Mouse (Mus musculus) left cerebral cortex, adult 2 months (tissue): ENCODE data around the gene Fgfr2. TPM values are rescaled to one million over a fixed set of nuclear protein-coding genes. Genes with fewer than 3 reads are reported as not detected.

Experiments
- DNase-seq, 2 experiments: peaks; one replicate each; pipeline ENCODE4 v3.0.0; 2021 to 2022; ENCODE audit warnings: low spot score in 2 of 2, mixed read lengths in 1 of 2; ENCODE audit errors: extremely low spot score in 1 of 2
- H3K27ac ChIP-seq: fragments of 200-600 bp; 2 replicates; pipeline ENCODE4 v1.8.1; 2022
- H3K4me3 ChIP-seq: fragments of 200-600 bp; 2 replicates; pipeline ENCODE4 v1.8.1; 2022
- CTCF ChIP-seq: fragments of 200-600 bp; IDR thresholded peaks from 2 replicates; pipeline ENCODE4 v1.8.1; 2022; ENCODE audit warnings: antibody characterized with exemption, mild to moderate bottlenecking, moderate library complexity
- intact Hi-C: fragments of 180-260 bp; cut with DNase I; formaldehyde crosslinking; loops from one replicate; pipeline ENCODE4 v1.15.1; 2025
- total RNA-seq, 2 experiments: library from RNA; stranded (reverse); gene quantifications; 2 replicates each; pipeline ENCODE4 v1.2.3; 2021

Fgfr2 gene
- total RNA-seq, 2 experiments from 2014 or later: 47.3 to 47.4 TPM

- DNase-seq: no peak
- Histone ChIP-seq H3K27ac (no peak overlapping the region), H3K4me3 (no peak overlapping the region)
- TF ChIP-seq CTCF: no peak
- intact Hi-C loops: no loop called here
Measured at GRCm38 (mm10) chr7:130854684-130855292, 2268.4 kb downstream of the Fgfr2 start.

- DNase-seq: no peak
- H3K27ac ChIP-seq: no peak overlapping the region
- intact Hi-C loops: no loop called here
- no peak overlapping the region for H3K4me3 ChIP-seq
- no peak for TF ChIP-seq CTCF
Measured at GRCm38 (mm10) chr7:130847164-130847718, 2275.9 kb downstream of the Fgfr2 start.

DNA sequence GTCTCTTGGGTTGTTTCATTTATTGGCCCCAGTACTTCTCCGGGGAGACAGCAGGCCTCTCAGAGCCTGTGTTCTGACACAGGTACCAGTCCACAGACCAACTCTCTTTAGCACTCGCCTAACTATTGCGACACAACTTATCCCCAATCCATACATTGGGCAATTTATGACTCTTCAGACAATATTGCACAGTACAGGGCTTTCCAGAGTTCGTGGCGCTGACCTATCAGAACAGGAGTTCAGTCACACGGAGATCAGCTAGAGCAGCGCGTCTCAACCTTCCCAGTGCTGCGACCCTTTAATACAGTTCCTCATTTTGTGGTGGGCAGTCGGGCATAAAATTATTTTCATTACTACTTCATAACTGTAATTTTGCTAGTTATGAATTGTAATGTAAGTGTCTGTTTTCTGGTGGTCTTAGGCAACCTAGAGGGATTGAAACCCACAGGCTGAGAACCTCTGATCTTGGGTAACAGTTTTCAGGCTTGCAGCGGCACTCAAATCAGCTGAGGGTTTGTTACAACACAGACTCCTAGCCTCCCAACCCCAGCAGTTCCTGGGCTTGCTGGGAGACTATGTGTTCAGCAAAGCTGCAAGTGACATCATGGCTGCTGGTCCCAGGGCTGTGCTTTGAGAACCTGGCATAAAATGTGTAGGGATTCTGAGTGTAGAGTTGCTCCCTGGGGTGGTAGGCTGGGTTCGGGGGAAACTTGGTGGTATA is 2283.6 kb downstream of the Fgfr2 start:
- TF ChIP-seq CTCF: no peak
- intact Hi-C loops: no loop called here
- H3K27ac ChIP-seq: no peak overlapping the region
- DNase-seq: no peak
- H3K4me3 ChIP-seq: no peak overlapping the region

DNA sequence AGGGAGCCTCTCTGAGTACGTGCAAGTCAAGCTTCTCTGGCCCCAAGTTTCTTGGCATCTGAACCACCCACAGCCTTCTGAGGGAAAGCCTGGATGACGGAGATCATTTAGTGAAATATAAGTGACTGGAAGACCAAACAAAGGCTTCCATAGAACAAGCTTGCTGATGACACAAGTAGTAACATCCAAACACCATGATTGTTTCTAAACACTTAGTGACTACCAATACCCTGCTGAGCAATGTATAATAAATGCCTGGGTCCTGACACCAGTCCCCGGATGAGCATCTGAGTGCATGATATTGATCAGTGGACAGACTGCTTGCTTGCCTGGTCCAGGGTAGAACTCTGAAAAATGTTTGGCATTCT is 2284.5 kb downstream of the Fgfr2 start:
- Histone ChIP-seq H3K27ac (no peak overlapping the region), H3K4me3 (no peak overlapping the region)
- no peak for TF ChIP-seq CTCF
- no peak for DNase-seq
- intact Hi-C loops: no loop called here

GRCm38 (mm10) chr7:130837941-130838657 is 2285.1 kb downstream of the Fgfr2 start:
- intact Hi-C loops: no loop called here
- no peak overlapping the region for H3K4me3 ChIP-seq
- no peak for TF ChIP-seq CTCF
- DNase-seq: no peak
- H3K27ac ChIP-seq: no peak overlapping the region

DNA sequence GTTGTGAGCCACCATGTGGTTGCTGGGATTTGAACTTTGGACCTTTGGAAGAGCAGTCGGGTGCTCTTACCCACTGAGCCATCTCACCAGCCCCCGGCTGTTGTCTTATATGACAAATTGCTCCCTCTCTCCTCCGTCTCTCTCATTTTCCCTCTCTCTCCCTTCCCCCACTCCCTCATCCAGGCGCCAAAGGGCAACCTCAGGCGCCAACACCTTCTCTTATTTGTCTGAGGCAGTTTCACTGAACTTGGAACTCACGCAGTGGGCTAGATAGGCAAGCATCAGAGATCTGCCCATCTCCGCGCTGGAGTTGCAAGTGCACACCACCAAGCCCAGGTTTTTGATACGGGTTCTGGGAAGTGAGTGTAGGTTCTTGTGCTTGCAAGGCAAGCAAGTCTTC is 2287.1 kb downstream of the Fgfr2 start:
- intact Hi-C loops: no loop called here
- Histone ChIP-seq H3K27ac (no peak overlapping the region), H3K4me3 (no peak overlapping the region)
- TF ChIP-seq CTCF: no peak
- no peak for DNase-seq

DNA sequence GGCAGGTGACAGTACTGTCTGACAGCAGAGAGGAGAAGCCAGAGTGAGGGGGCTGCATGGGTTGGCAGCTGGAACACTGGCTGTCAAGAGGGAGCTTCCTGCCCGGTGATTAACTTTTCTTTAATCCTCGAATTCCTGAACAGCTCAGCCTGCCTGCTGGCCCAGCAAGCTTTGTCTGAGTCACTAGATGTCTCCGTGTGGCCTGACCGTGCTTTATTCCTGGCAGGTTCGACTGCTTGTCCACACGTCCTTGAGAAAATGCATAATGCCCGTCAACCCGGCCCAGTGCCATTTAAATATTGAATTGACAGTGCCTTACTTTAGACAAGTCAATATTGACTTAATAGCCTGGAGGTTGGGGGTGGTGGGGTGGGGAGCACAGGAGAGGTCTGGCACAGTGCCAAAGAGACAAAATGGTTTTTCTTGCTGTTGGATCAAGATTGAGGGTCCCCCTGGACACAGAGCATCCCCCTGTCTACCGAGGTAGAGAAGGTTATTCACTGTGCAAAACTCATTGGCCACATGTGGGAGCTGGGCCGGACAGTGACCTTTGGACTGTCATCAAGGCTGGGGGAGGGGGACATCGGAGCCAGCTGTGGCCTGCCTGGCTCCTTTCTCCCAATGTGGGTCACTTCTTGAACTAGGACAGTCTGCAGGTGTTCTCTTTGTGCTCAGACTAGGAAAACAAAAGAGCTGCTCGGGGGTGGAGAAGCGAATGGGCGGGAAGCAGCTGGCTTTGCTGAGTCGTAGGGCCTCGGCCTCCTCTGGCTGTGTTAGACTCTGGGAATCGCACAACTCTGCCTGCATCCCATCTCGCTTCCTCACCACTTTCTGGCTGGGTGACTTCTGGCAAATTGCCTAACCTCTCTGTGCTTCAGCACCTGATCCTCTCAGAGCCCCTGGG is 2287.9 kb downstream of the Fgfr2 start:
- DNase-seq: peak in 1 of 2 experiments; percentile 15
- intact Hi-C loops: no loop called here
- Histone ChIP-seq H3K4me3 (no peak overlapping the region), H3K27ac (no peak overlapping the region)
- TF ChIP-seq CTCF: no peak

DNA sequence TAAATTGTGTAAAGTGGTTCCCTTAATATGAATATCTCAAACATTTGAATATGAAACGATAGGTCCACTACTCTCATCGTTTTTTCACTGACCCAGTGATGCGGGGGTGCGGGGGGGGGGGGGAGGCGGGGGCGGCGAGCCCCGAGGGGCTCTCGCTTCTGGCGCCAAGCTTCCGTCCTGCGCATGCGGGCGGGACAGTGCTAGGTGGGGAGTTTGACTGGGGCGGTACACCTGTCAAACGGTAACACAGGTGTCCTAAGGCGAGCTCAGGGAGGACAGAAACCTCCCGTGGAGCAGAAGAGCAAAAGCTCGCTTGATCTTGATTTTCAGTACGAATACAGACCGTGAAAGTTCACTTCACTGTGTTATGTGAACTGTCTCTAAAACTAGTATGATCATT is 2288.9 kb downstream of the Fgfr2 start:
- no peak for TF ChIP-seq CTCF
- Histone ChIP-seq H3K27ac (no peak overlapping the region), H3K4me3 (no peak overlapping the region)
- intact Hi-C loops: no loop called here
- DNase-seq: no peak

GRCm38 (mm10) chr7:130831586-130831985 is 2291.6 kb downstream of the Fgfr2 start:
- no peak for DNase-seq
- Histone ChIP-seq H3K4me3 (no peak overlapping the region), H3K27ac (no peak overlapping the region)
- intact Hi-C loops: no loop called here
- no peak for TF ChIP-seq CTCF

GRCm38 (mm10) chr7:130828475-130828874 is 2294.7 kb downstream of the Fgfr2 start:
- no peak for DNase-seq
- TF ChIP-seq CTCF: no peak
- no peak overlapping the region for H3K4me3 ChIP-seq
- H3K27ac ChIP-seq: no peak overlapping the region
- intact Hi-C loops: loop anchor here (5.0 to 10.0 kb wide), 2 partner anchors 56 to 226 kb away; partner anchors contain the start of gene Btbd16

- no peak for TF ChIP-seq CTCF
- intact Hi-C loops: loop anchor here (1.0 to 10.0 kb wide), 3 partner anchors 56 to 227 kb away; partner anchors contain the start of gene Btbd16
- Histone ChIP-seq H3K4me3 (no peak overlapping the region), H3K27ac (no peak overlapping the region)
- no peak for DNase-seq
Measured at GRCm38 (mm10) chr7:130827844-130828403, 2295.2 kb downstream of the Fgfr2 start.
